Mouse (Mus musculus): ENCODE measurements at regions not wholly inside any gene's neighbourhood (a gene's known extent, or its start where the extent isn't known, plus 50 kb on each side); places are given as distances from the start of the nearest gene placed in this dataset.

DNA sequence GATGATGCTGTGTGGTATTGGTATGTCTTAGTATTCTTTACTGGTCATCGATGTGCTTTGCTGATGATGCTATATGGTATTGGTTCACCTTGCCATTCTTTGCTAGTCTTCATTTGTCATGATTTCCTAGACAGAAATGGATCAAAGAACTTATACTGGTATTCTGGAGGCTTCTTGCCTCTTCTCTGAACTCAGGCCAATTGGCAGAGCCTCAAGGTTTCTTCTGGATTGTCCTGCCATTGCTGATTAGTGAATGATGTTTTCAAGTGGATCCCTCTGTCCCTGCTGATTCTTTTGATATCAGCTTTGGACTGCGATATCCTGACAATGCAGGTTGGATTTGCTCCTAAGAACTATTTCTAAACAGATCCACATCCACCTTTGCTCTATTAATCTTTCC is 179.1 kb upstream of the Tas2r119 start:
- TF ChIP-seq MEF2A (IDR thresholded peaks at IDR 0.05; ENCODE audit: borderline replicate concordance, low read depth, low read length), result no peak
- TF ChIP-seq POLR2A (IDR thresholded peaks at IDR 0.05; ENCODE audit: low read depth, low read length), result no peak
- TF ChIP-seq RAD21 (IDR thresholded peaks at IDR 0.05; ENCODE audit: low read depth, low read length), result no peak
- TF ChIP-seq TBP (conservative IDR thresholded peaks at IDR 0.05; ENCODE audit: low read depth, low read length), result no peak
- no peak for TF ChIP-seq E2F4 (IDR thresholded peaks at IDR 0.05; ENCODE audit: insufficient replicate concordance, low read depth, low read length)
- TF ChIP-seq CTCF (conservative IDR thresholded peaks at IDR 0.05 in 1 of 2, IDR thresholded peaks at IDR 0.05 in 1 of 2; ENCODE audit: low read depth in 2 of 2, low read length in 2 of 2), result no peak

Data from CH12.LX (cell line).